Mouse (Mus musculus): ENCODE measurements around the gene Lrrc8e. TPM values are rescaled to one million over a fixed set of nuclear protein-coding genes. Genes with fewer than 3 reads are reported as not detected.

Lrrc8e gene
- total and polyA plus RNA-seq, 3 experiments: 0.25 TPM; not detected in 2

- Histone ChIP-seq H3K27ac (ENCODE audit: insufficient read depth, low read depth) (no peak overlapping the region), H3K79me2 (replicated peaks; ENCODE audit: control insufficient read depth, extremely low read depth, insufficient read depth, poor library complexity, severe bottlenecking) (peaks cover under 1% of the 10 kb centered on the region; the same call in 1 of the 2 replicates), H3K4me1 (ENCODE audit: control insufficient read depth in 1 of 2, insufficient read depth in 2 of 2) (no peaks in the 10 kb centered on the region), H3K9me3 (replicated peaks; ENCODE audit: low read length) (no peaks in the 10 kb centered on the region), H3K4me2 (ENCODE audit: insufficient read depth, low read depth, poor library complexity, severe bottlenecking) (no peak overlapping the region), H3K36me3 (replicated peaks in 1 of 2; ENCODE audit: control insufficient read depth in 1 of 2, insufficient read depth in 1 of 2, low read length in 1 of 2) (peaks cover 81 to 94% of the 10 kb centered on the region in 2 experiments), H3K4me3 (replicated peaks in 1 of 3; ENCODE audit: low read depth in 2 of 3, low read length in 2 of 3, poor library complexity in 1 of 3) (no peak overlapping the region), H3K27me3 (replicated peaks) (no peaks in the 10 kb centered on the region), H3K9ac (ENCODE audit: insufficient read depth, low read depth) (no peak overlapping the region)
- dilution Hi-C loops (cut with MboI; ENCODE audit: extremely low pct_ligation_motif_present, extremely low pct_unique_long_range_greater_than_20kb, low sequenced_read_pairs): no loop called here
- DNase-seq (ENCODE audit: extremely low read depth): no peak
- TF ChIP-seq SMC3 (IDR thresholded peaks at IDR 0.05; ENCODE audit: low read depth, low read length): peak; percentile 32
- TF ChIP-seq RCOR1 (conservative IDR thresholded peaks at IDR 0.05; ENCODE audit: low read depth, low read length): no peak
- TF ChIP-seq CTCF (conservative IDR thresholded peaks at IDR 0.05 in 1 of 2, IDR thresholded peaks at IDR 0.05 in 1 of 2; ENCODE audit: low read depth in 2 of 2, low read length in 2 of 2): peak in 1 of 2 experiments; percentile 47; a peak in 2 of 4 replicates
- no peak for TF ChIP-seq E2F4 (IDR thresholded peaks at IDR 0.05; ENCODE audit: insufficient replicate concordance, low read depth, low read length)
- no peak for TF ChIP-seq MEF2A (IDR thresholded peaks at IDR 0.05; ENCODE audit: borderline replicate concordance, low read depth, low read length)
- TF ChIP-seq ZKSCAN1 (IDR thresholded peaks at IDR 0.05; ENCODE audit: borderline replicate concordance, low read depth, low read length): no peak
- in situ Hi-C loops (cut with MboI; ENCODE audit: low pct_ligation_motif_present, low pct_unique_long_range_greater_than_20kb, low sequenced_read_pairs): no loop called here
These were observed 41.0 kb downstream of the Lrrc8e start for GRCm38 (mm10) chr8:4267627-4268026.

GRCm38 (mm10) chr8:4269609-4270008 is 43.0 kb downstream of the Lrrc8e start:
- dilution Hi-C loops (cut with MboI; ENCODE audit: extremely low pct_ligation_motif_present, extremely low pct_unique_long_range_greater_than_20kb, low sequenced_read_pairs): no loop called here
- H3K4me1 ChIP-seq (ENCODE audit: control insufficient read depth in 1 of 2, insufficient read depth in 2 of 2): peaks cover under 1 to 15% of the 10 kb centered on the region in 2 experiments; a peak in 2 of 4 replicates
- DNase-seq (ENCODE audit: extremely low read depth): no peak

GRCm38 (mm10) chr8:4275275-4276110 is 48.9 kb downstream of the Lrrc8e start, which contains the start of gene Timm44:
Gene Timm44, minus strand, starts transcription at chr8:4275913.
- H3K9ac ChIP-seq (ENCODE audit: insufficient read depth, low read depth): peak within 1 kb of the TSS; percentile 85
- peak within 1 kb of the TSS; percentile 99 for H3K4me2 ChIP-seq (ENCODE audit: insufficient read depth, low read depth, poor library complexity, severe bottlenecking)
- peaks cover 22 to 35% of the 10 kb centered on the region in 2 experiments for H3K36me3 ChIP-seq (replicated peaks in 1 of 2; ENCODE audit: control insufficient read depth in 1 of 2, insufficient read depth in 1 of 2, low read length in 1 of 2)
- peak; percentile 96 for DNase-seq (ENCODE audit: extremely low read depth)
- peaks cover 25% of the 10 kb centered on the region for H3K79me2 ChIP-seq (replicated peaks; ENCODE audit: control insufficient read depth, extremely low read depth, insufficient read depth, poor library complexity, severe bottlenecking)
- H3K9me3 ChIP-seq (replicated peaks; ENCODE audit: low read length): no peaks in the 10 kb centered on the region
- no peaks in the 10 kb centered on the region for H3K27me3 ChIP-seq (replicated peaks)
- in situ Hi-C loops (cut with MboI; ENCODE audit: low pct_ligation_motif_present, low pct_unique_long_range_greater_than_20kb, low sequenced_read_pairs) (no loop called here), dilution Hi-C loops (cut with MboI; ENCODE audit: extremely low pct_ligation_motif_present, extremely low pct_unique_long_range_greater_than_20kb, low sequenced_read_pairs) (no loop called here)
- H3K27ac ChIP-seq (ENCODE audit: insufficient read depth, low read depth): peak within 1 kb of the TSS; percentile 21
- H3K4me3 ChIP-seq (replicated peaks in 1 of 3; ENCODE audit: low read depth in 2 of 3, low read length in 2 of 3, poor library complexity in 1 of 3): peak within 1 kb of the TSS; percentile 89 to 99 (median 93)
- H3K4me1 ChIP-seq (ENCODE audit: control insufficient read depth in 1 of 2, insufficient read depth in 2 of 2): peaks cover 4 to 24% of the 10 kb centered on the region in 2 experiments; a peak in 3 of 4 replicates
- no peak for TF ChIP-seq ZC3H11A (IDR thresholded peaks at IDR 0.05; ENCODE audit: low read depth, low read length)
- TF ChIP-seq HCFC1 (IDR thresholded peaks at IDR 0.05; ENCODE audit: low read depth, low read length): peak; percentile 93
- peak; percentile 80 for TF ChIP-seq ELF1 (IDR thresholded peaks at IDR 0.05; ENCODE audit: low read depth, low read length)
- no peak for TF ChIP-seq JUND (conservative IDR thresholded peaks at IDR 0.05; ENCODE audit: low read depth, low read length)
- TF ChIP-seq NELFE (IDR thresholded peaks at IDR 0.05; ENCODE audit: low read depth, low read length): peak; percentile 79
- peak; percentile 64; the same call in 1 of the 2 replicates for TF ChIP-seq MEF2A (IDR thresholded peaks at IDR 0.05; ENCODE audit: borderline replicate concordance, low read depth, low read length)
- TF ChIP-seq E2F4 (IDR thresholded peaks at IDR 0.05; ENCODE audit: insufficient replicate concordance, low read depth, low read length): no peak
- TF ChIP-seq JUN (IDR thresholded peaks at IDR 0.05; ENCODE audit: insufficient read depth, low read depth, low read length): no peak
- no peak for TF ChIP-seq PAX5 (IDR thresholded peaks at IDR 0.05; ENCODE audit: low read length)
- peak; percentile 79; the same call in 1 of the 2 replicates for TF ChIP-seq MXI1 (IDR thresholded peaks at IDR 0.05; ENCODE audit: low read depth, low read length)
- TF ChIP-seq CHD2 (IDR thresholded peaks at IDR 0.05; ENCODE audit: low read length): peak; percentile 35; the same call in 1 of the 2 replicates
- TF ChIP-seq NRF1 (IDR thresholded peaks at IDR 0.05; ENCODE audit: low read depth, low read length): peak; percentile 69
- TF ChIP-seq BHLHE40 (IDR thresholded peaks at IDR 0.05; ENCODE audit: low read depth, low read length): no peak
- TF ChIP-seq MAX (IDR thresholded peaks at IDR 0.05; ENCODE audit: low read length): peak; percentile 81
- TF ChIP-seq ZMIZ1 (IDR thresholded peaks at IDR 0.05; ENCODE audit: low read depth, low read length): peak; percentile 28; the same call in 1 of the 2 replicates

More at GRCm38 (mm10) chr8:4269609-4270008, 43.0 kb downstream of the Lrrc8e start:
- Histone ChIP-seq H3K27ac (ENCODE audit: insufficient read depth, low read depth) (no peak overlapping the region), H3K9me3 (replicated peaks; ENCODE audit: low read length) (no peaks in the 10 kb centered on the region), H3K4me3 (replicated peaks in 1 of 3; ENCODE audit: low read depth in 2 of 3, low read length in 2 of 3, poor library complexity in 1 of 3) (no peak overlapping the region), H3K79me2 (replicated peaks; ENCODE audit: control insufficient read depth, extremely low read depth, insufficient read depth, poor library complexity, severe bottlenecking) (peaks cover 15% of the 10 kb centered on the region), H3K27me3 (replicated peaks) (no peaks in the 10 kb centered on the region), H3K4me2 (ENCODE audit: insufficient read depth, low read depth, poor library complexity, severe bottlenecking) (no peak overlapping the region), H3K36me3 (replicated peaks in 1 of 2; ENCODE audit: control insufficient read depth in 1 of 2, insufficient read depth in 1 of 2, low read length in 1 of 2) (peaks cover 79 to 94% of the 10 kb centered on the region in 2 experiments), H3K9ac (ENCODE audit: insufficient read depth, low read depth) (no peak overlapping the region)
- in situ Hi-C loops (cut with MboI; ENCODE audit: low pct_ligation_motif_present, low pct_unique_long_range_greater_than_20kb, low sequenced_read_pairs): no loop called here
- TF ChIP-seq UBTF (IDR thresholded peaks at IDR 0.05; ENCODE audit: low read depth, low read length) (no peak), ZMIZ1 (IDR thresholded peaks at IDR 0.05; ENCODE audit: low read depth, low read length) (no peak), CTCF (conservative IDR thresholded peaks at IDR 0.05 in 1 of 2, IDR thresholded peaks at IDR 0.05 in 1 of 2; ENCODE audit: low read depth in 2 of 2, low read length in 2 of 2) (no peak), MYC (IDR thresholded peaks at IDR 0.05; ENCODE audit: low read depth, low read length) (no peak), BHLHE40 (IDR thresholded peaks at IDR 0.05; ENCODE audit: low read depth, low read length) (no peak), EP300 (IDR thresholded peaks at IDR 0.05; ENCODE audit: low read length) (no peak), ZNF384 (IDR thresholded peaks at IDR 0.05; ENCODE audit: low read depth, low read length) (no peak), ZC3H11A (IDR thresholded peaks at IDR 0.05; ENCODE audit: low read depth, low read length) (no peak), GABPA (IDR thresholded peaks at IDR 0.05; ENCODE audit: insufficient replicate concordance, low read depth, low read length) (no peak), SIN3A (IDR thresholded peaks at IDR 0.05; ENCODE audit: low read length) (no peak), USF2 (conservative IDR thresholded peaks at IDR 0.05; ENCODE audit: low read depth, low read length) (no peak)

Measured in CH12.LX (cell line).